Mouse (Mus musculus): ENCODE data around the gene E2f1.
A peak's percentile ranks its signal among the peaks of the same experiment; 100 is the strongest.

The E2f1 gene

DNA sequence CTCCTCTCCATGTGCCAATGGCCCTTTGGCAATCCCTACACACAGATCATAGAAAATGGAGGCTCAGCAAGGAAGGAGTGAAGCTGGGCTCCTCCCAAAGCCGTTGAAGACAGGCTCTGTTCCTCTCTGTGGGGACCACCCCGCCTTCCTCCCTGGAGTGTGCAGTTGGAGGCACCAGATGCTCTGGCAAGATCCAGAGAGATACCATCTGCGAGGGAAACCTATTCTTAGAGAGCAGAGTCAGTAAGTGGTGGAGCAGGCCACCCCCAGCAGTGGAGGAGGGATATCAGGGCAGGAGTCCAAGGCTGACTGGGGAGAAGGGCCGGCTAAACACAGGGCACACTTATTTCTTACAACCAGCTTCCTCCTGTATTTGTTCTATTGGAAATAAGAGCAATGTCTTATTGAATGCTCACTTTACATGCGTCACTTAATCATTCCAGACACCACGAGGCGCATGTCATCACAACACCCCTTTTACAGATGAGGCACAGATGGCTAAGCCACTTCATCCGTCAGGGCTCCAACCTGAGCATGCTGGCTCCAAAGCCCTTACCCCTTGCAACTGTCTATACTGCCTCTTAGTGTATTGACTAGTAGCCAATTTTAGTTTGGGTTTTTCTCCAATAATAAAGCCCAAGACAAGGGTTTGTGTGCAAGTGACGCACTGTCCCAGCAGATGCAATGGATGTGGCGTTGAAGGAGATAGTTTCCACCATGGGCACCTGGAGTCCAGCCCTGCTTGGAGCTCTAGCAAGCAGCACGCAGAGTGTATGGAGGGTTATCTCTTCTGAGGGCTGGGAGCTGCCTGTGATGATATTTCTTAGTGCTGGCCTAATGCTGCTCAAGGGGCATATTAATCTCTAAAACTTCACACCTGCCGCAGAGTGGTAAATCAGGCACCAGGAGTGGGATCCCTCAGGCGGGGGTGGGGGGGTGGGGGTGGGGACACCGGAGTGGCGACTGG lies 14.5 kb upstream of the E2f1 start:
- DNase-seq (ENCODE audit: low spot score in 2 of 2): no peak

DNA sequence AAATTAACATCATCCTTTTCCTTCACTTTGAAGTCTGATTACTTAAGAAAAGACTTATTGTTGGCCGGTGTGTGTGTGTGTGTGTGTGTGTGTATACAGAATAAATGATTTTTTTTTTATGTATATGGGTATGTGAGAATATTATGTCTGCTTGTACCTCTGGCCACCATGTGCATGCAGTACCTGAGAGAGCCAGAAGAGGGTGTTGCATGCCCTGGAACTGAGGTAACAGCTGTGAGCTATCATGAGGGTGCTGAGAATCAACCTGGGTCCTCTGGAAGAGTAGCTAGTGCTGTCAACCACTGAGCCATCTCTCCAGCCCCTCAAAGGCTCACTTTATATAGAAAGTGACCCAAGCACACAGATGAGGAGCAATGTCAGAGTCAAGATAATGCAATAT lies 11.7 kb upstream of the E2f1 start:
- DNase-seq (ENCODE audit: low spot score in 2 of 2): no peak

DNA sequence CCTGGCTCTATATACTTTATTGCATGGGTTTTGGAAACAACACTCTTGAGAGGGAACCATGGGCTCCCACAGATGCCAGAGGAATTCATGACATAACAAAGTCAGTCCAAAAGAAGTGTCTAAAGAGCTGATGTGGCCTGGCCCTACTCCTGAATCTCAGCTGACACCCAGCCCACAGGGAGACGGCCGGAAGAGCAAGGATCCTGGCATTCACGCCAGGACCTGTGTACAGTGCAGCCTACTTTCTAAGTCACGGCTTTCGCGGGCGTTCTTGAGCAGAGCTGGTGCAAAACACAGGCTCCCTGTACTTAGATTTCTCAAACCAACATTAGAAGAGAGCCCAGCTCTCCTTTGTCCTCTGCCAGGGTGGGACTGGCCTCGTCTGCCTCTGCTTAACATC lies 10.9 kb upstream of the E2f1 start:
- no peak for DNase-seq (ENCODE audit: low spot score in 2 of 2)

DNA sequence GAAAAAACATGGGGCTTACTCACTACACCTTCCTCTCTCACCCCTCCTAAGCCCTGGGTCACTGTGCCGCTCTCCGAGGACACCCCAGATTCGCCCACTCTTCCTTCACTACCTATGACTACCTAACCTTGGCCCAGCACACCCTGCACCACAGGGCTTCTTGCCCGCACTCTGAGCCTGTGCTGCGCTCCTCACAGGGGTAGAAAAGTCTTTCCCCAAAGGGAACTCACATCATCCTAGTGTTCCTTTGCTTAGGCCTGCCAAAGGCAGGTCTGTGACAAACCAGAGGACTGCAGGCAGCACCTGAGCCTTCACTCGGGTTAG lies 8.0 kb upstream of the E2f1 start:
- DNase-seq (ENCODE audit: low spot score in 2 of 2): no peak

DNA sequence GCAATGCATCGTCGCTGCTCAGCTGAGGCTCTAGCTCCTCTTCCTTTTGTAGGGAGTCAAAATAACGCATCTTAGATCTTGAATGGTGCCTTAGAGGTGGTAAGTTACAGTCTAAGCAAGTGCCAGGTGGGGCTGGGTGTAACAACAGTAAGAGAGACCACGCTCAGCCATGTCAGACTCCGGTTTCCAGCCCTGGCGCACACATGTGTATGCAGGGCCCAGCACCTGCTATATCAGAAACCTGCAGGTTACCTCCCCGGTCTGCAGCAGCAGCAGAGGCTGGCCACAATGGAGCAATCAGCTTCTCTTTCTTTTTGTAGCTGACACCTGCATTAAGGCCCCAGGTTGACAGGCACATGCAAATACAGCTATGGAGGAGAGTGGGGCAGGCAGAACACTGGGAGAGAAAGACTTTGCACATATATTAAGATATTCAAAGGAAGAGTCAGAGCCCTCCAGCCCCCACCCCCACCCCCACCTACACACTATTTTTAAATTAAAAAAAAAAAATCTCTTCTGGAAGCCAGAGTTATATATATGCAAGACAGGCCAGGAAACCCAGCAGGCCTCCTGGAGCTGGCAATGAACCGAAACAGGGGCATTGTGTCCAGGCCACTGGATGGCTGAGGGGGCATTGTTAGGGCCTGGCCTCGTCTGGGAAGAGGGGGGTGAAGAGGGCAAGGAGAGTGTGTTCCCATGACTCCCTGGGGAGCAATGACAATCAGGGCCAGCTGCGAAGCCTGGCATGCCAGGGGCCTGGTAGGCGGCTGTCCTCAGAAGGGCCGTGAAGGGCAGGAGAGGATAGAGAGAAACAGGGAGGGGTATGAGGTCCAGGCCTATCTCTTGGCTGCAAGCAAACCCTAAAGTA lies 7.4 kb upstream of the E2f1 start:
- no peak for DNase-seq (ENCODE audit: low spot score in 2 of 2)

DNA sequence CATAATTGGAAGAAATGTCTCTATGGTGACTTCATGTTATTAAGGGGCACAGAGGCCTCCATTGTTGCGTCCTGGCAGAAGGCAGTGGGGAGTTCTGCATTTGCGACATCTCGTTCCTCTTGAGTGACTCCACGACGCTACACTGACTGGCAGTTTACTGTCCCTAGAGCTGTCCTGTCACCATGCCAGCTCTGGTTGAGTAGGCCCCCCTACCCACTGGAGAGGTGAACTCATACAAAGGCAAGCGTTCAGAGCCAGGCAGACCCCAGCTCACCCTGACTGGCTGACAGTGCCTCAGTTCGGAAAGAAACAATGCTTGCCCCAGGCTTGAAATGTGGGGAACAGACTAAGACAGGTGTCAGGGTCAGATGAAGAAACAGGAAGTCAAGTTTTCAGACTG lies 4.6 kb upstream of the E2f1 start:
- DNase-seq (ENCODE audit: low spot score in 2 of 2): no peak

DNA sequence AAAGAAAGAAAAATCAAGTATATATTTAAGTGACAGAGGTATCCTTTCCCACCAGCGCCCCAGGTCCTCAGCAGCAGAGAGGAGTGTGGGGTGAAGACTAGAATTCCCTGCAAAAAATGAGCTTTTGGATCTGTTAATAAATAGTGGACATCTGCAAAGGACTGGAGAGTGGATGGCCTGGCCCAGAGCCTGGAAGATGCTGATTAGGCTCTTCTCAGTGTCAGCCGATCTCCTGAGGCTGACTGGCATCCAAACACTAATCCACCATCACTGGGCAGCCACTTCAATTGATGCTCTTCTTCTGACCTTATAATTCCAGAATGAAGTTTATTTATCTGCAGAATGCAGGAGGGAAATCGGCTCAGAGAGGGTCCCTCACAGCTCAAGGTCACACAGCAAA lies 3.3 kb upstream of the E2f1 start:
- DNase-seq (ENCODE audit: low spot score in 2 of 2): no peak

DNA sequence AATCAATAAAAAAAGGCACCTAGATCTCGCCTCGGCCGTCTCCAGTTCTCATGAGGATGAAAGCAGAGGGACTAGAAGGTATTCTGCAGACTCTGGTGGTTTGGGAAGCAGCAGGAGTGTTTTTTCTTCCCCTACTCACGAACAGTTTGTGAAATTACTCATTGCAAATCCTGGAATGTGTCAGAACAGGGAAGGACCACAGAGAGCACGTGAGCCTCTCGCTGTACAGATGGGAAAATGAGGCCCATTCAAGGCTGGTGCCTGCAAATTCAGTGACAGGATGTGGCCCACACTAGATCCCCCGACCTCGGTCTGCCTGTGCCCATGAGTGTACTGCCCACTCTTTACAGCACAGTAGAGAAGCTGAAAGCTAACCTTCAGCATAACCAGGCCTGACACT lies 2.3 kb upstream of the E2f1 start:
- DNase-seq (ENCODE audit: low spot score in 2 of 2): no peak

DNA sequence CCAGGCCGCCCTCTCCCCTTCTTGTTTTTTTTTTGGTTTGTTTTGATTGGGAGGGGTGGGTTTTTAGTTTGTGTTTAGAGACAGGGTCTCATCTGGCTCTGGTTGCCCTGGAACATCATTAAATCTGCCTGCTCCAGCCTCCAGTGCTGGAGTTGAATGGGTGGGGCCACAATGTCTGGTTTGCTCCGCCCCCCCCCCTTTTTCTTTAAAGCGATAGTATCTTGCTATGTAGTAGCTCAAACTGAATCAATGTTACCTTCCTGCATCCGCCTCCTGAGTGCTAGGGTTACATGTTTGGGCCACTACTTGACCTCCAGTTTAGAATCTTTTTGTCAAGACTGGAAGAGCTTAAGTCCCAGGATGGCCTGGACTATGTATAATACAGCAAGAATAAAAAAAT lies 1.6 kb upstream of the E2f1 start:
- DNase-seq (ENCODE audit: low spot score in 2 of 2): no peak

DNA sequence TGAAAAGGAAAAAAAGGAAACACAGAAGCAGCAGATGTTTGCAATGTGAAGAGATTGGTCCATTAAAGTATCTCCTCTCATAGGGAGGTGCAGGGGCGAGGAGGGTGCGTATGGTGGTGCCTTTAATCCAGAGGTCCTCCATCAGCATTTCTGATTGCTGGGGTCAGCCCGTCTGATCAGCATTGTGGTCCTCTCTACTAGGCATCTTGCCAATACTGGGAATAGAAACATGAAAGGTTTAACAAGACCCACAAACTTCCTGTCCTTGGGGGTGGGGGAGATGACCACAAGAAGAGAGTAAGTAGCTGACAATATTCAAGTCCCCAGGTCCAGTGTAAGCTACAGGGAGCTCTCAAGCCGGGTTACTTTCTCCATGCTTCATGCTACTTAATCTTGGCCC lies 974 bp upstream of the E2f1 start:
- DNase-seq (ENCODE audit: low spot score in 2 of 2): no peak

DNA sequence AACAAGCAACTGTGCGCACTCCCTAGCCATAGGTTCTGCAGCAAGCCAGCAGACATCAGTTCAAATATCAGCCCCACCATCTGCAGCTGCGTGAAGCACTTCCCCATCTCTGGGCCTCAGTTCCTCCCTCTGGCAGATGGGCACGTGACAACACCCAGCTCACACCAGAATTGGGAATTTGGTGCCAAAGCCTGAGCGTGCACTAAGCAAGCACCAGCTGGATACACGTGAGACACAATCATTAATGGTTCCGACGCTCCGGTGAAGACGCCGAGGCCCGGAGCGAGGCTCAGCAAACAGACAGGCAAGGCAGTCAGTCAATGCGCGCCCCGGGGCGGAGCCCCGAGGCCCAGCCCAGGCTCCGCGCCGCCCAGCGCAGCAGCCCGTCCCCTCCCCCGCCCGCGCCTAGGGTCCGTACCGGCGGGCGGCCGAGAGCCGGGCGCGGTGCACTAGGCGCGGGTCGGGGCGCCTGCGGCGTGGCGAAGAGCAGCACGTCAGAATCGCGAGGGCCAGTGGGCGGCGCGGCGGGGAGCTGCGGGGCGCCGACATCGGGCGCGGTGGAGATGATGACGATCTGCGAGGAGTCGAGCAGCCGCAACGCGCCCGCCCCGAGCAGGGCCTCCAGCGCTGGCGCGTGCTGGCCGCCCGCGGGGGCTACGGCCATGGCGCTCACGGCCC lies 482 bp downstream of the E2f1 start:
- DNase-seq (ENCODE audit: low spot score in 2 of 2): peak; percentile 67 to 71

DNA sequence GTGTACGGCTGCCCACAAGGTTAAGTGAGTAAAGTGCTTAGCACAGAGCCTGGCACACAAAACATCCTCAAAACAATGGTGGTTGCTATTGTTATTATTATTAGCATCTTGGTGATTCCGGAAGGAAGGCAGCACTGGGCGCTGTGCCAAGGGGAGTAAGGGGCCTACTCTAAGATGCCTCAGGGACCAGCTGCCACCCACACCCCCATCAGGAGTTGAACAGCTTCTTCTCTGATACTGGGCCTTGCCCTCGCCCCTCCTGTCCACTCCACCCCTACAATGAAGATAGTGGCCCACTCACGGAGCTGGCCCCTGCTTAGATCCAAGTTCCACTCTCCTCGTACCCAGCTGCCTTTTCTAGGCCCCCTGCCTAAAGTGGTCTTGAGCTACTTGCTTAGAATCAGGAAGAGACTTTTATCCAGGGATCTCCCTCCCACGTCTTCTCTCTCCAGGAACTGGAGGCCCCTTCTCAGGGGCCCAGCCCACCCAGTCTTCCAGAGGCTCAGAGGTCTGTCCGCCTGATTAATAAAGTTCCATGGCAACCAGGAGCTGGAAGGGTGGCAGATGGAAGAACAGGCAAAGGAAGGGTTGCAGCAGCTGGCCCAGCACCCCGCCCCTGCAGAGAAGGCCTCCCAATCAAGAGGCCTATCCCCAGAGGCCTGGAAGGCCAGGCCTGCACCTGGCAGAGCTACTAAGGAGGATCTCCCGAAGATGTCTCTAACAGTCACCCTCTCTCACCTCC lies 1.2 kb downstream of the E2f1 start:
- DNase-seq (ENCODE audit: low spot score in 2 of 2): peak; percentile 50 to 74

DNA sequence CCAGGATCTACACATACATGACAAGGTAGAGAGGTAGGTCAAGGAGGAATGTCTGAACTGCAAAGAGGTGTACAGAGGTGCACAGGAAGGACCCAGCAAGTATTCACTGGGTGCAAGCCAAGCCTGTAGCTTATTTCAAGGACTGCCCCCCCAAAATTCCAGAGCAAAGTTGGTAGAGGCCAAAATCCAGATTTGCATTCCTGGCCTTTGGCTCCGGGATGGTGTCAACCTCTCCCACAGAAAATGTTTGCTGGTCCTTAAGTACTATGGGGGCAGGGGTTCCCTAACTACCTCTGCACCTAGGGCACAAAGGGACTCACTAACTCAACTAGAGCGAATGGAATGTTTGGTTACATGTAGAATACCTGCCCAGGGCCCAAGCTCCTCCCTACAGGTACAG lies 1.9 kb downstream of the E2f1 start:
- DNase-seq (ENCODE audit: low spot score in 2 of 2): no peak

DNA sequence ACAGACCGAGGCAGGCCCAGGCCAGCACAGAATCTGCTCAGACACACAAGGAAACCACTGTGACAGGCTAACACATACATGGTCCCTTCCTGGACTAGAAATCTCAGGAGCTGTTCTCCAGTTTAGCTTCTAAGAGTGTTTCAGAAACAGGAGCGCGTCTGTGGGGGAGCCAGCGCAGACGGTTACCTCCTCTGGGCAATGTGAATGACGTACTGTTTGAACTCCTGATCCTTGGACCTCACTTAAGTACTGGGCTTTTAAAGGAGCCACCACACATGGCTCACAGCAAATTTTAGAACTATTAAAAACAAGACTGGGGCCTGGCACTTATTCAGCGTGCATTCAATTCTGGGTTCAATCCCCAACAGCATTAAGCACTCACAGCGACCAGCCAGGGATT lies 3.1 kb downstream of the E2f1 start:
- no peak for DNase-seq (ENCODE audit: low spot score in 2 of 2)

DNA sequence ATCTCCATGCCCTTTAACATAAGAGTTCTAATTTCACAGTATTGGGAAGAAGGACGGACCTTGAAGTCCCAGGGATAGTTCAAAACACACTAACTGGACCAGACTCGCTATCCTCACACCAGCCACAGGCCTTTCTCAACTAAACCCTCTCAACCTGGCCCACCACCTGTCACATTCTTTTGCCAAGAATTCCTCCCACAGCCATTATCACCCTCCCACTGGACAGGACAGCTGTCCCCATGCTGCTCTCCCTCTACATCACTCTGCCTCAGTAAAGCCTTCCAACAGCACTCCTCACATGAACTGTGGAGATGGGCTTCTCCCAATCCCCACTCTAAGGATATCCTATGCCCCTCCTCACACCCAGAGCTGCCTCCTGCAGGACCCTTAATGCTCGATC lies 4.1 kb downstream of the E2f1 start:
- no peak for DNase-seq (ENCODE audit: low spot score in 2 of 2)

DNA sequence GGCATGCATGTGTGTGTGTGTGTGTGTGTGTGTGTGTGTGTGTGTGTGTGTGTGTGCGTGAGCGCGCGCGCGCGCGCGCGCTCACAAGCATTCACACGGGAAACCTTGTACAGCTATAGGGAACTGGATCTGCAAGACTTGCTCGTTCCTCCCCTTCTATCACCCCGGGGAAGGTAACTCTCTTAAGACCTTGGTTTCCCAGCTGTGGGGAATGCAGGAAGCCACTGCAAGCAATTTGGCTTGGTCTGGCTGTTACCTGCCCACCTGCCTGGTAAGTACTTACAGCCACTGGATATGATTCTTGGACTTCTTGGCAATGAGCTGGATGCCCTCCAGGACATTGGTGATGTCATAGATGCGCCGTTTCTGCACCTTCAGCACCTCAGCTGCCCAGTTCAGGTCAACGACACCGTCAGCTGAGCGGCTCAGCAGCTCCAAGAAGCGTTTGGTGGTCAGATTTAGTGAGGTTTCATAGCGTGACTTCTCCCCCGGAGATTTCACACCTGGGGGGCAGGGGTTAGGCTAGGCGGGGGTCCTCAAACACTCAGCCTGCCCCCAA lies 6.0 kb downstream of the E2f1 start:
- no peak for DNase-seq (ENCODE audit: low spot score in 2 of 2)

DNA sequence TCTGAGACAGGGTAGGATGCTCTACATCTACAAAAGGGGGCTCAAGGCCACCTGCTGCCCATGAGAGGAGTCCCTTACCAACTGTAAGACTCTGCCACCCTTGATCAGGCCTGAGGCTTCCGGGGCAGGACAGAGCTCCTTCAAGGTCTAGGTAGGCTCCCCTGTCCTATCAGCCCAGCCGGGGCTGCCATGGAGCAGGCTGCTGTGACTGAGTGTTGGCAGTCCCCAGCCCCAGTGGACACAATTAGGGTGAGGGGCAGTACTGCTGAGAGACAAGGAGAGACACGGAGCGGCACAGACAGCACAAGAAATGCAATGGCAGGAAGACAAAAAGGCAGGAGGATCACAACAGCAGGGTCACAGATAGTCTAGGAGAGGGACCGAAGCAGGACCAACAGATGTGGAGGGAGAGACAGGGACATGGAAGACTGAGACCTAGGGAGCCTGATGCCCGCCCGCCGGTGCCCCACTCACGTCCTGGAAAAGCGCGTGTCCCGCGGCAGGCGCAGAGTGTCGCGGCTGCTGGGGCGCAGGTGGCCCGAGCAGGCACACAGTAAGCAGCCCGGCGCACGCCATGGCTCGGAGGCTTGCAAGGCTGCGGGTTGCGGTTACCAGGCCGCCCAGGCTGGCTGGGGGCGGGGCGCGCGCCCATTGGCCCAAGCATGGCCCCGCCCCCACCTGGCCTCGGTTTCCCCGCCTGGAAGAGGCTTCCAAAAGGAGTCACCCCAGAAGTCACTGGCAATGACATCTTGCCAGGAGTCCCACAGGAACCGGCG lies 11.2 kb downstream of the E2f1 start, which contains the start of gene Necab3:
TSS of gene Necab3 (minus strand) at position 627 of the 776 bp plus-strand sequence.
- DNase-seq (ENCODE audit: low spot score in 2 of 2): no peak

DNA sequence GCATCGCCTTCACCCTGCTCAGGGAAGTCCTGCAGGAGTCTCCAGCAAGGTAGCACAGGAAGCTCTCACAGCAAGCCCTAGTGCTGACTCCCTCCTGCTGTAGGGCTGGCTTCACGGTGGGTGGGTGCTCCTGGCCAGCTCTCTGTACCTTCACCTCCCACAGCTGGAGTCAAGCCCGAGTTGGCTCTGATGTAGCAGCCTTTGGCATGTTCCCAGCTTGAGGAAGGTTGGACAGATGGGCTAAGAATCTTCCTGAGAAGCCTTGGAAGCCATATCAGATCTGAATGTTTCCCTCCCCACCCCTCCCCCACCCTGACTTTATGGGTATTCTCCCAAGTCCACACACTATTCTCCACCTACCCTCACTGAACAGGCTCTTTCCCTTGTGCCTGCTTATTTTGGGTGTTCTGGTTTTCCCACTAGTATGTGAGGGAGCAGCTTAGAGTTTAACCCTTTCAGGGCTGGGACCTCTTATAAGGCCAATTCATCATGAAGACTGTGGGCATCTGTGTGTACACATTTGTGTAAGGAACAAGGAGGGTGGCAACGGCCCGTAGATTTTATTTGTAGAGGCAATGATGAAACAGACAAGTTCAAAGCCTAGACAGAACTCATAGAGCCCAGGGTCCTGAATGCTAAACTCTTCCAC lies 12.4 kb downstream of the E2f1 start:
- peak in 1 of 2 experiments; percentile 60 for DNase-seq (ENCODE audit: low spot score in 2 of 2)

DNA sequence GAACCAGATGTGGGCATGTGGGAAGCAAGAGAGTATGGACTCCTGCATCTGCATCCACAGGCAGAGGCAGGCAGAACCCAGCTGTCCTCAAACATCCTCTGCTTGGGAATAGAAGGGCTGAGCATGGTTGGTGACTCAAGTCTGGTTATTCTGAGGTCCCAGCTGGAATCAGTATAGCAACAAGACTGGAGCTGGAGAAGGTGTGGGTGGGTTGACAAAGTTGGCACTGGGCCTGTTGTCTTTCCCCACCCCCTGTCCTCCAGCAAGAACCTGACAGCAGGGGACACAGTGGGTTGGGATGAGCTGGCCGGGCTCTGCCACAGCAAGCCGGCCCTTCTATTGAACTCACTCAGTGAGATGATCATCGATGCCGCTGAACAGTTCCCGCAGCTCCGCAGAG lies 14.5 kb downstream of the E2f1 start:
- no peak for DNase-seq (ENCODE audit: low spot score in 2 of 2)

DNA sequence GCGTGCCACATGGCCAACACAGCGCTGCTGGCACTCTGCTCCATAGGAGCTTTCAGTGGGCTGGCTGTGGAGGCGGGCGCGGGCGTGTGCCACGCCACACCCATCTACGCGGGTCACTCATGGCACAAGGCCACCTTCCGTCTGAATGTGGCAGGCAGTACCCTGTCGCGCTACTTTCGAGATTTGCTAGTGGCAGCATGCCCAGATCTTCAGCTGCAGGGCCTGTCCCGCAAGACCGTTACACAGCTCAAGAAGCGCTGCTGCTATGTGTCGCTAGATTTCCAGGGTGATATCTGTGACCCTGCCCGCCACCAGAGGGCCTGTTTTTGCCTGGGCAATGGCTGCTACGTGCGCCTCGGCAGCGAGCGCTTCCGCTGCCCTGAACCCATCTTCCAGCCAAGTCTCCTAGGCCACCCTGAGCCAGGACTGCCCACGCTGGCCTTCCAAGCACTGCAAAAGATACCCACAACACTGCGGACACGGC lies 17.2 kb downstream of the E2f1 start:
- DNase-seq (ENCODE audit: low spot score in 2 of 2): peak; percentile 57 to 67

All from urinary bladder, postnatal 4 days (tissue).